Mouse (Mus musculus) C2C12 (cell line): ENCODE measurements around the gene Tnnt1. TPM values are rescaled to one million over a fixed set of nuclear protein-coding genes. Genes with fewer than 3 reads are reported as not detected.

Experiments used
- H3K27me3 ChIP-seq: one replicate; pipeline ENCODE4 v1.6.1; 2011; ENCODE audit not compliant: control insufficient read depth, insufficient read depth, insufficient read length
- H3K36me3 ChIP-seq: one replicate; pipeline ENCODE4 v1.6.1; 2011; ENCODE audit not compliant: control insufficient read depth, insufficient read depth
- H3K4me3 ChIP-seq: one replicate; pipeline ENCODE4 v1.5.1; 2011; ENCODE audit warnings: mild to moderate bottlenecking, control low read depth; ENCODE audit not compliant: poor library complexity, insufficient read depth, severe bottlenecking
- H3K79me2 ChIP-seq: one replicate; pipeline ENCODE4 v1.6.1; 2011; ENCODE audit not compliant: control insufficient read depth, insufficient read depth
- H3K79me3 ChIP-seq: one replicate; pipeline ENCODE4 v1.6.1; 2011; ENCODE audit warnings: low read depth, control low read depth
- H3ac ChIP-seq: one replicate; pipeline ENCODE3; 2011; ENCODE audit warnings: low read depth; ENCODE audit not compliant: control insufficient read depth, insufficient read length
- CEBPB ChIP-seq: IDR thresholded peaks from one replicate; pipeline ENCODE4 v1.6.1; 2011; ENCODE audit warnings: low read depth, mild to moderate bottlenecking, control low read depth, moderate library complexity
- CTCF ChIP-seq: IDR thresholded peaks from one replicate; pipeline ENCODE4 v1.5.1; 2011; ENCODE audit not compliant: control insufficient read depth, insufficient read depth, insufficient read length
- FOSL1 ChIP-seq: IDR thresholded peaks from one replicate; pipeline ENCODE4 v1.8.0; 2011; ENCODE audit warnings: mild to moderate bottlenecking, low read length; ENCODE audit not compliant: poor library complexity, insufficient read depth, severe bottlenecking
- MAX ChIP-seq: IDR thresholded peaks from one replicate; pipeline ENCODE4 v1.6.1; 2011; ENCODE audit warnings: mild to moderate bottlenecking, control low read depth
- MYOD1 ChIP-seq: IDR thresholded peaks from one replicate; pipeline ENCODE4 v1.6.1; 2011; ENCODE audit warnings: low read depth; ENCODE audit not compliant: control insufficient read depth, insufficient read length
- MYOG ChIP-seq: IDR thresholded peaks from one replicate; pipeline ENCODE4 v1.6.1; 2011; ENCODE audit not compliant: control insufficient read depth, insufficient read length; ENCODE audit errors: extremely low read depth
- USF1 ChIP-seq: IDR thresholded peaks from one replicate; pipeline ENCODE4 v1.6.1; 2011; ENCODE audit warnings: low read depth, mild to moderate bottlenecking, control low read depth, moderate library complexity
- polyA plus RNA-seq: library from polyadenylated mRNA; unstranded; fragments of >200 nt; fragmentation: generic; extraction: Trizol; gene quantifications from one replicate; pipeline ENCODE4 v1.2.1, GENCODE M21; 2012; ENCODE audit warnings: missing spikeins

Tnnt1 gene
- polyA plus RNA-seq, 1 experiment: 34.7 TPM

DNA sequence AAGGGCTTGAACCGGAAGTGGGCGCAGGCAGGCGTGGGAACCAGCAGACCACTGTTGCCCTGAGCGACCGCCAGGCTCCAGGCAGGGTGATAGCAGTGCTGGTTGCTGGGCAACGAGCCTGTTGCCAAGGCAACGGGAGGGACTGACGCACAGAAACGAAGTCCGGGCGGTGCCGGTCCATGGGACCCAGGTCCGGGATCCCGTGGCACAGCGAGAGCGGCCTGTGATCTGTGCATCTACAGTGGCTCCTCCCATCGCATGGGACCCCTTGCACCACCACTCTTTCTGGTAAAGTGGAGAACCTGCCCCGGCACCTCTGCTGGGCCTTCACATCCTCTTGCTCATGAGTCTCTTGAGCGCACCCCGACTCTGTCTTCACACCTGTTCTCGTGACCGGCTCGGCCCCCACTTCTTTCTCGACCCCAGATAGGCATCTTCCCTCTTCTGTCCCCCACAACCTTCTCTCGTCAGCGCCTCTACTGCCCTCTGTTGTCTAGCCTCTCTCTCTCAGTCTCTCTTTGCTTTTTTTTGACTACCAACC lies 30.5 kb upstream of the Tnnt1 start:
- H3ac ChIP-seq: no peak overlapping the region
- peaks cover 22% of the 10 kb centered on the region for H3K27me3 ChIP-seq
- H3K4me3 ChIP-seq: no peak overlapping the region
- TF ChIP-seq MYOG: no peak
- no peak for TF ChIP-seq CEBPB
- TF ChIP-seq CTCF: no peak
- TF ChIP-seq MYOD1: no peak
- no peak for TF ChIP-seq USF1
- TF ChIP-seq MAX: no peak
- H3K79me2 ChIP-seq: no peaks in the 10 kb centered on the region
- no peaks in the 10 kb centered on the region for H3K36me3 ChIP-seq
- H3K79me3 ChIP-seq: no peaks in the 10 kb centered on the region

DNA sequence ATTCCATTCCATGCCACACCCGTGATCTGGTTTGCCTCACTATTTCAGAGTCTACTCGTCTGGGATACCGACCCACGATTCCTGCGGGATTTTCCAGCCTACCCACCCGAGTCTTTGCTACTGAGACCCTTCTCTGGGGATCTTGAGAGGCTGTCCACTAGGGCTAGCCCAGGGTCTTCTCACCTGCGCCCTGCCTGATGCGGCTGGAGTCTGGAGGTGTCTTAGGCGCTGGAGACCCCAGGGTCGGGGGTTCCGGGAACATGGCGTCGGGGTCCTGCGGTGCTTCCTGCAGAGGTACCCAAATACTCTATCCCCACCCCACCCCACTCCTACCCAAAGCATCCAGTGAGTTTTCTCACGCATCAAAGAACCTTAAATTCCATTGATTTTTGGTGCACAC lies 29.9 kb upstream of the Tnnt1 start:
- H3K79me2 ChIP-seq: no peaks in the 10 kb centered on the region
- H3K36me3 ChIP-seq: no peaks in the 10 kb centered on the region
- H3K4me3 ChIP-seq: no peak overlapping the region
- no peak for TF ChIP-seq FOSL1
- no peak for TF ChIP-seq USF1
- TF ChIP-seq CTCF: no peak
- no peak for TF ChIP-seq CEBPB
- no peak for TF ChIP-seq MYOG
- TF ChIP-seq MYOD1: no peak
- no peak for TF ChIP-seq MAX
- no peak overlapping the region for H3ac ChIP-seq
- no peaks in the 10 kb centered on the region for H3K79me3 ChIP-seq
- peaks cover 17% of the 10 kb centered on the region for H3K27me3 ChIP-seq

DNA sequence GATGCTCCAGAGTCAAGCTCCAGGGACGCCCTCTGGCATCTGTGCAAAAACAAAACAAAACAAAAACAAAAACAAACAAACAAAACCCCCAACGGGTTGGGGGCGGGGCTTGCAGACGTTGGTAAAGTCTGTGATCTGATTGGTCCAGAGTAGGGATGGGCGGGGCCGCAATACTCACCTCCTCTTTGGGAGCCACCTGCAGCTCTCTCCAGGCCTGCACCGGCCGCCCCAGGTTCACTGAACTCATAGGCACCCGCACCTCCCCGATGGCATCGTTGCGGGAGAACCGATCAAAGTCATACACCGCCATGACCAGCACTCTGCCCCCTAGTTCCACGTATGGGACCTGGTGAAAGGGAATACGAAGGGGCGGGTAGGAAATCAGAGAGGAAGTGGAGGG lies 25.8 kb upstream of the Tnnt1 start:
- TF ChIP-seq CTCF (no peak), CEBPB (no peak), MAX (no peak), USF1 (no peak), FOSL1 (no peak), MYOG (no peak), MYOD1 (no peak)

DNA sequence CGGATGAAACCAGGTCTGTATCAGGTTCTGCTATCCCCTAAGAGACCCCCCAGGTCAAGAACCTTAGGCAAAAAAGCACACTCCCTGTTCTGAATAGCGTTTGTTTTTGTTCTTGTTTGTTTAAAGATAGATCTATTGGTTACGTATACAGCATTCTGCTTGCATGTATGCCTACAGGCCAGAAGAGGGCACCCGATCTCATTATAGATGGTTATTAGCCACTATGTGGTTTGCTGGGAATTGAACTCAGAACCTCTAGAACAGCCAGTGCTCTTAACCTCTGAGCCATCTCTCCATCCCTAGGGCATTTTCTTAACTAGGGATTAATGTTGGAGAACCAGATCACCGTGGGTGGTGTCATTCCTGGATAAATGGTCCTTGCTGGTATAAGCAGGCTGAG lies 25.2 kb upstream of the Tnnt1 start:
- Histone ChIP-seq H3K79me3 (no peaks in the 10 kb centered on the region), H3K27me3 (peaks cover 11% of the 10 kb centered on the region), H3ac (no peak overlapping the region), H3K4me3 (no peak overlapping the region), H3K79me2 (no peaks in the 10 kb centered on the region), H3K36me3 (no peaks in the 10 kb centered on the region)
- TF ChIP-seq CEBPB (no peak), MAX (no peak), FOSL1 (no peak), MYOG (no peak), MYOD1 (no peak), CTCF (no peak), USF1 (no peak)

More for the DNA sequence above, 25.8 kb upstream of the Tnnt1 start:
- H3K36me3 ChIP-seq: no peaks in the 10 kb centered on the region
- H3K4me3 ChIP-seq: no peak overlapping the region
- H3ac ChIP-seq: no peak overlapping the region
- H3K27me3 ChIP-seq: peaks cover 11% of the 10 kb centered on the region
- H3K79me2 ChIP-seq: no peaks in the 10 kb centered on the region
- H3K79me3 ChIP-seq: no peaks in the 10 kb centered on the region

DNA sequence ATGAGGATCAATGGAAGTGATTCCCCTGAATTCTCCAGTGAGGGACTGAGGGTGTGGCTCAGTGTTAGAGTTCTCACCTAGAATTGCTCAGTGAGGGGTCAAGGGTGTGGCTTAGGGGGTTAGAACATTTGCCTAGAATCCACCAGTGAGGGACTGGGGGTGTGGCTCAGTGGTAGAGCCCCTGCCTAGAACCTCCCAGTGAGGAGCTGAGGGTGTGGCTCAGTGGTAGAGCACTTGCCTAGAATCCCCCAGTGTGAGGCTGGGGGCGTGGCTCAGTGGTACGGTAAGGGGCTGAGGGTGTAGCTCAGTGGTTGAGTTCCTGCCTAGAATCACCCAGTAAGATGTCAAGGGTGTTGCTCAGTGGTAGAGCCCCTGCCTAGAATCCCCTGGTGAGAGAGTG lies 22.8 kb upstream of the Tnnt1 start:
- Histone ChIP-seq H3K79me3 (no peaks in the 10 kb centered on the region), H3K27me3 (peaks cover 11% of the 10 kb centered on the region), H3K4me3 (no peak overlapping the region), H3ac (no peak overlapping the region), H3K36me3 (no peaks in the 10 kb centered on the region), H3K79me2 (no peaks in the 10 kb centered on the region)
- TF ChIP-seq USF1 (no peak), MYOD1 (no peak), CTCF (no peak), MAX (no peak), MYOG (no peak), FOSL1 (no peak)

DNA sequence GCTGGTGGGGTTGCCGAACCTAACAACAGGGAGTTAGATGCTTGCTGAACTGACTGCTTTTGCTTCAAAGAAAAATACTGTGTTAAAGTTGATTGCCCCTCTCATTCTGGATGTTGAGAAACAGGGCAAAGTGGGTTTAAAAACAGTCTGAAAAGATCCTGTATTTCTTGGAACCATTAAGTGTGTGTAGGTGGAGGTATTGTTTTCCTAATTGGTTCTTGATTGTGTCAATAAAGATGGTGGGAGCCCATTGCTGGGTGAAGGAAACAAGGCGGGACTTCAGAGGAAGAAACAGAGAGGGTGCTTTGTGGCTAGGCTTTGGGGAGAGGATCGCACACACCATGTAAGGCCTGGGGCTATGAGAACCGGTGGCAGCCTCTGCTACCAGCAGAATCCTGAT lies 21.0 kb upstream of the Tnnt1 start:
- no peak for TF ChIP-seq MYOG
- TF ChIP-seq USF1: no peak
- no peak for TF ChIP-seq MAX
- no peak for TF ChIP-seq FOSL1
- no peak for TF ChIP-seq MYOD1
- no peak for TF ChIP-seq CEBPB
- TF ChIP-seq CTCF: no peak
- no peaks in the 10 kb centered on the region for H3K36me3 ChIP-seq

More for the DNA sequence above, 21.0 kb upstream of the Tnnt1 start:
- Histone ChIP-seq H3K79me2 (no peaks in the 10 kb centered on the region), H3K79me3 (no peaks in the 10 kb centered on the region), H3ac (no peak overlapping the region), H3K27me3 (peaks cover 6% of the 10 kb centered on the region), H3K4me3 (no peak overlapping the region)
